19 mouse cellular contexts compared by ENCODE assay signal in the genomic region with DNA sequence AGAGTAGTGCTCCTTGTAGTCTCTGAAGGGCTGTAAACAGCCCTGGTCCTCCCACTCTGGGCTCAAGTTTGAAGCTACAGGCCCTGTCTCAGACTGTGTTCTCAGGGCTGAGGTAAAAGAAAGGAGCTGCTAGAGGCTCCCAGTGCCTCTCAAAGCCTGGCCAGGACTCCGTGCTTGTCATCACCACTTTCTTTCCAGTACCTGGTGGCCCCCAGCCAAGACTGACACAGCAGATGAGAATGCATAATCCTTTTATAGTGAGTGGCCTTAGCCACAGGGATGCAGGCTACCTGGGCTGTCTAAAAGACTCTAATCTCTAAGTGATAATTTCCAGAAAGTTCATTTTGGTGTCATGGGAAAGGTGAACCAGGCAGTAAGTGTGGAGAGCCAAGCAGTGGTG. TPM values are rescaled to one million over a fixed set of nuclear protein-coding genes. Genes with fewer than 3 reads are reported as not detected.
A peak's percentile ranks its signal among the peaks of the same experiment; 100 is the strongest.
DNase-seq lines count a peak whose midpoint lies in the region; ATAC-seq and TF ChIP-seq lines count a peak whose summit lies in the region.
"Had no signal": no experiment of that assay in that cellular context is flagged by ENCODE, and none has a peak within 500 bp of the region (broad histone marks: within the 10 kb centered on the region; RNA-seq: fewer than 3 reads in every experiment).

No protein-coding gene starts in this region.

- no peak overlapping the region for H3K27ac ChIP-seq in cerebellum, adult 2 months (ENCODE audit: insufficient read depth, low read length)
- H3K27ac ChIP-seq in limb, embryonic 10.5 days: peak overlapping the region; percentile 36; the same call in 1 of the 2 replicates
- no peak overlapping the region for H3K27ac ChIP-seq in stomach, postnatal 0 days (replicated peaks)
- H3K27ac ChIP-seq in hindbrain, embryonic 16.5 days (ENCODE audit: low read depth, low read length): no peak overlapping the region
- H3K27ac ChIP-seq: limb, embryonic 15.5 days; midbrain, embryonic 15.5 days had no signal

- peaks cover 7% of the 10 kb centered on the region; the same call in 1 of the 2 replicates for H3K4me1 ChIP-seq in cerebellum, adult 2 months (ENCODE audit: control insufficient read depth, insufficient read depth, low read length)
- H3K4me1 ChIP-seq in lung, adult 2 months (ENCODE audit: control insufficient read depth, insufficient read depth, low read length): no peaks in the 10 kb centered on the region; the same call in 1 of the 2 replicates
- peaks cover 32% of the 10 kb centered on the region for H3K4me1 ChIP-seq in limb, embryonic 10.5 days
- H3K4me1 ChIP-seq in stomach, postnatal 0 days (replicated peaks; ENCODE audit: control insufficient read depth, insufficient read depth): no peaks in the 10 kb centered on the region
- no peaks in the 10 kb centered on the region; the same call in 1 of the 2 replicates for H3K4me1 ChIP-seq in hindbrain, embryonic 16.5 days (ENCODE audit: control insufficient read depth, insufficient read depth, low read depth, low read length)
- H3K4me1 ChIP-seq: midbrain, embryonic 15.5 days had no signal

- no peak for TF ChIP-seq EP300 in stomach, postnatal 0 days (optimal IDR thresholded peaks at IDR 0.05)

- WGBS in cerebellum, adult 2 months: 13% methylated on average over 1 of the region's 1 CpGs
- WGBS in lung, adult 2 months: 77% methylated on average over 1 of the region's 1 CpGs
- 76% methylated on average over 1 of the region's 1 CpGs for WGBS in limb, embryonic 10.5 days
- 67% methylated on average over 1 of the region's 1 CpGs for WGBS in stomach, postnatal 0 days
- WGBS in hindbrain, embryonic 16.5 days: 67% methylated on average over 1 of the region's 1 CpGs

- TF ChIP-seq POLR2A in cerebellum, adult 2 months (IDR thresholded peaks at IDR 0.05; ENCODE audit: borderline replicate concordance, insufficient read depth, low read length): no peak
- no peak for TF ChIP-seq POLR2A in lung, adult 2 months (IDR thresholded peaks at IDR 0.05; ENCODE audit: borderline replicate concordance, extremely low read depth, low read depth, low read length)

- DNase-seq in cerebellum, adult 2 months: peak; percentile 61 to 72
- no peak for DNase-seq in cerebellum, postnatal 4 days (ENCODE audit: low spot score in 2 of 2)
- DNase-seq in lung, adult 18-20 months: peak; percentile 21 to 30
- no peak for DNase-seq in lung, adult 2 months
- peak; percentile 41 for DNase-seq in cerebellum, adult 8-10 months
- DNase-seq in limb, embryonic 10.5 days (ENCODE audit: low spot score): no peak
- no peak for DNase-seq in stomach, postnatal 0 days (ENCODE audit: low spot score)
- DNase-seq: heart, postnatal 14 days; kidney, adult 8-10 months; layer of hippocampus, adult 9-11 months; liver, postnatal 0 days; right cerebral cortex, postnatal 25 days; thymus, adult 2 months had no signal

- H3K9ac ChIP-seq in stomach, postnatal 0 days (ENCODE audit: low read length): no peak overlapping the region
- H3K9ac ChIP-seq in hindbrain, embryonic 16.5 days (ENCODE audit: low read depth, low read length): no peak overlapping the region
- H3K9ac ChIP-seq: hindbrain, embryonic 13.5 days; limb, embryonic 15.5 days; liver, postnatal 0 days; midbrain, embryonic 15.5 days had no signal

- H3K4me3 ChIP-seq in cerebellum, adult 2 months (replicated peaks; ENCODE audit: insufficient read depth, low read depth, low read length): no peak overlapping the region
- no peak overlapping the region for H3K4me3 ChIP-seq in lung, adult 2 months (replicated peaks; ENCODE audit: extremely low read depth, low read depth, low read length)
- H3K4me3 ChIP-seq in limb, embryonic 10.5 days: no peak overlapping the region
- H3K4me3 ChIP-seq in stomach, postnatal 0 days (ENCODE audit: low read depth, low read length): no peak overlapping the region
- H3K4me3 ChIP-seq in hindbrain, embryonic 16.5 days (ENCODE audit: low read length): no peak overlapping the region
- H3K4me3 ChIP-seq: hindbrain, embryonic 13.5 days; limb, embryonic 15.5 days; midbrain, embryonic 15.5 days; myocyte had no signal

- H3K27me3 ChIP-seq in cerebellum, adult 2 months (ENCODE audit: control insufficient read depth, insufficient read depth, low read length): no peaks in the 10 kb centered on the region
- H3K27me3 ChIP-seq in limb, embryonic 10.5 days (ENCODE audit: low read depth, poor library complexity, severe bottlenecking): no peaks in the 10 kb centered on the region
- no peaks in the 10 kb centered on the region for H3K27me3 ChIP-seq in stomach, postnatal 0 days (ENCODE audit: control insufficient read depth, insufficient read depth, low read length)
- H3K27me3 ChIP-seq in hindbrain, embryonic 16.5 days (replicated peaks; ENCODE audit: control insufficient read depth, insufficient read depth, low read length): no peaks in the 10 kb centered on the region
- H3K27me3 ChIP-seq: hindbrain, embryonic 13.5 days; limb, embryonic 15.5 days; midbrain, embryonic 15.5 days had no signal

- ATAC-seq in stomach, postnatal 0 days (ENCODE audit: low FRiP score, low TSS enrichment): no peak
- ATAC-seq in hindbrain, embryonic 16.5 days: no peak
- ATAC-seq: liver, postnatal 0 days; midbrain, embryonic 15.5 days had no signal

- no peaks in the 10 kb centered on the region for H3K9me3 ChIP-seq in limb, embryonic 10.5 days (replicated peaks)
- no peaks in the 10 kb centered on the region for H3K9me3 ChIP-seq in stomach, postnatal 0 days (ENCODE audit: control insufficient read depth, low read length)
- no peaks in the 10 kb centered on the region for H3K9me3 ChIP-seq in hindbrain, embryonic 16.5 days (ENCODE audit: control insufficient read depth, low read length)
- H3K9me3 ChIP-seq: G1E; hindbrain, embryonic 13.5 days; limb, embryonic 15.5 days; midbrain, embryonic 15.5 days had no signal

- H3K4me2 ChIP-seq in stomach, postnatal 0 days (replicated peaks; ENCODE audit: low read depth): no peak overlapping the region
- H3K4me2 ChIP-seq in hindbrain, embryonic 16.5 days (ENCODE audit: low read length): no peak overlapping the region
- H3K4me2 ChIP-seq: hindbrain, embryonic 13.5 days; limb, embryonic 15.5 days; midbrain, embryonic 15.5 days had no signal

- no peak for TF ChIP-seq CTCF in cerebellum, adult 2 months (IDR thresholded peaks at IDR 0.05; ENCODE audit: borderline replicate concordance, insufficient read depth, low read depth, low read length)
- no peak for TF ChIP-seq CTCF in lung, adult 2 months (IDR thresholded peaks at IDR 0.05; ENCODE audit: insufficient read depth, low read length)
- TF ChIP-seq CTCF in stomach, postnatal 0 days (IDR thresholded peaks at IDR 0.05; ENCODE audit: low read depth): no peak

- no peaks in the 10 kb centered on the region for H3K36me3 ChIP-seq in limb, embryonic 10.5 days
- no peaks in the 10 kb centered on the region for H3K36me3 ChIP-seq in stomach, postnatal 0 days (ENCODE audit: control insufficient read depth, insufficient read depth, low read length)
- no peaks in the 10 kb centered on the region for H3K36me3 ChIP-seq in hindbrain, embryonic 16.5 days (ENCODE audit: control insufficient read depth, insufficient read depth, low read length)
- H3K36me3 ChIP-seq: hindbrain, embryonic 13.5 days; limb, embryonic 15.5 days; midbrain, embryonic 15.5 days had no signal

RNA-seq across cellular contexts. Expression of a gene that starts 54.3 kb away (rescaled TPM):
- polyA plus RNA-seq in cerebellum, adult 2 months (2012; rRNA removed): 23.0 and 23.3 TPM in 2 replicates
- 31.9 and 34.7 TPM in 2 replicates for polyA plus RNA-seq in lung, adult 2 months (2012; rRNA removed)
- 11.2 and 12.0 TPM in 2 replicates for polyA plus RNA-seq in limb, embryonic 10.5 days (2016; fragmentation: Nextera tagmentation; extraction: Ambion mirVana)
- 8.7 TPM in 2 replicates for polyA plus RNA-seq in stomach, postnatal 0 days (2015; fragmentation: Nextera tagmentation; extraction: Ambion mirVana)
- polyA plus RNA-seq in hindbrain, embryonic 16.5 days (2015; fragmentation: Nextera tagmentation; extraction: Ambion mirVana): 12.6 and 13.2 TPM in 2 replicates

Comparison
In these comparisons a context has a peak if more than half of its experiments do, and no peak if none do; other contexts are left out.
1. DNase-seq: peak in cerebellum, adult 2 months (2 of 2), lung, adult 18-20 months (2 of 2) and cerebellum, adult 8-10 months (single experiment); none in cerebellum, postnatal 4 days (0 of 2), lung, adult 2 months (single experiment), limb, embryonic 10.5 days (single experiment) and stomach, postnatal 0 days (single experiment).